Mouse (Mus musculus) forebrain, embryonic 16.5 days (tissue): ENCODE data around the gene Pnmal2. TPM values are rescaled to one million over a fixed set of nuclear protein-coding genes. Genes with fewer than 3 reads are reported as not detected.

Experiments
- ATAC-seq: fragments of 200-750 bp; cut with Nextera tagmentation; 2 replicates; pipeline ENCODE4 v1.8.0; 2017; ENCODE audit warnings: mild to moderate bottlenecking, moderate library complexity
- H3K27ac ChIP-seq: fragments of 300-500 bp; sonication (generic); 2 replicates; pipeline ENCODE4 v1.5.1; 2014; ENCODE audit warnings: low read length, control low read depth
- H3K27me3 ChIP-seq: fragments of 300-500 bp; sonication (generic); replicated peaks from 2 replicates; pipeline ENCODE4 v1.6.1; 2014; ENCODE audit warnings: low read length; ENCODE audit not compliant: control insufficient read depth, insufficient read depth
- H3K36me3 ChIP-seq: fragments of 300-500 bp; sonication (generic); 2 replicates; pipeline ENCODE4 v1.6.1; 2014; ENCODE audit not compliant: control insufficient read depth, insufficient read depth
- H3K4me1 ChIP-seq: fragments of 300-500 bp; sonication (generic); replicated peaks from 2 replicates; pipeline ENCODE4 v1.6.1; 2014; ENCODE audit warnings: low read length; ENCODE audit not compliant: control insufficient read depth, insufficient read depth
- H3K4me2 ChIP-seq: fragments of 300-500 bp; sonication (generic); 2 replicates; pipeline ENCODE4 v1.6.1; 2014; ENCODE audit warnings: mild to moderate bottlenecking, low read length, control low read depth
- H3K4me3 ChIP-seq: fragments of 300-500 bp; sonication (generic); replicated peaks from 2 replicates; pipeline ENCODE4 v1.5.1; 2014; ENCODE audit warnings: mild to moderate bottlenecking, low read length, control low read depth
- H3K9ac ChIP-seq: fragments of 300-500 bp; sonication (generic); replicated peaks from 2 replicates; pipeline ENCODE4 v1.6.1; 2014; ENCODE audit warnings: low read depth, low read length, control low read depth
- H3K9me3 ChIP-seq: fragments of 300-500 bp; sonication (generic); 2 replicates; pipeline ENCODE4 v1.6.1; 2016; ENCODE audit warnings: low read length; ENCODE audit not compliant: control insufficient read depth
- whole genome bisulfite sequencing: fragments of 180-500 bp; shearing (Covaris S2); extraction: QIAGEN DNeasy Blood & Tissue Kit; methylation state at CpG from one replicate; pipeline ENCODE4 v1.1.7; 2014; 5-methylcytosine and 5-hydroxymethylcytosine counted together
- polyA plus RNA-seq: library from polyadenylated mRNA; unstranded; fragments of >200 nt; fragmentation: Nextera tagmentation; extraction: Ambion mirVana; gene quantifications from 2 replicates; pipeline ENCODE4 v1.2.1, GENCODE M21; 2015

Pnmal2 gene
- polyA plus RNA-seq, 1 experiment from 2014 or later = 118 TPM

DNA sequence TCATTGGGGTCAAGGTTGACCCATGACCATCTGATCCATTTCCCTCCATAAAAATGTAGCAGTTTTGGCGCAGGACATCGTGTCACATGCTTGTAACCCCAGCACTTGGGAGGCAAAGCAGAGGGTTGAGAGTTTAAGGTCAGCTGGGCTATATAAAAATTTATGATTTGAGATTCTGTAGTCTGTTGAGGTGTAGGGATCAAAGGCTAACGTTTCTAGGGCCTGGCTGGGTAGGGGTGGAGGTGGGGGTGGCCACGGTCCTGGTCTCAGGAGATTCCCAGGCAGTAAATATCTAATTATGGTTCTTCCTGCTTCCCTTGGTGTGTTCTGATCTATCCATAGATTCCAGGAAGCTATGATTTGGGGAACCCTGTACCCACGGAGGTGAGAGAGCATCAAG is 17.2 kb downstream of the Pnmal2 start:
- no peaks in the 10 kb centered on the region for H3K27me3 ChIP-seq
- H3K4me3 ChIP-seq = no peak overlapping the region
- H3K4me1 ChIP-seq = peaks cover 48% of the 10 kb centered on the region
- no peak overlapping the region for H3K9ac ChIP-seq
- H3K27ac ChIP-seq = no peak overlapping the region
- no peaks in the 10 kb centered on the region for H3K36me3 ChIP-seq
- peak overlapping the region; percentile 1; the same call in 1 of the 2 replicates for H3K4me2 ChIP-seq
- H3K9me3 ChIP-seq = no peaks in the 10 kb centered on the region
- WGBS = 81% methylated on average over 5 of the region's 5 CpGs
- no peak for ATAC-seq

DNA sequence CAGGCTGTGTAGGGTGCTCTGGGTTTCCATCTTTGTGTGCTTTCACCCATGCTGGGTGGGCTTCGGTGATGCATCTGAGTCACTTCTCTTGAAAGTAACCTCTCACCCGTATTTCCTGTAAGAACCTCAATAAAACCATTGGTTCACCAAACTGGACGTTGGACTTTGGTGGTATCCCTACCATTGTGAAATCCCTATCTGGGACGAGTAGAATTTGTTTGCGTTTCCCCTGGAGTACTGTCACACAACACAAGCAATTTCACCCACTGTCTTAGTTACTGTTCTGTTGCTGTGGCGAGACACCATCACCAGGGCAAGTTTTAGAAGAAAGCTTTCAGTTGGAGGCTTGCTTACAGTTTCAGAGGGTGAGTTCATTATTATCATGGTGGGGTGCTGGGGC is 23.9 kb downstream of the Pnmal2 start:
- no peaks in the 10 kb centered on the region for H3K27me3 ChIP-seq
- H3K9ac ChIP-seq = no peak overlapping the region
- H3K4me3 ChIP-seq = no peak overlapping the region
- H3K36me3 ChIP-seq = no peaks in the 10 kb centered on the region
- H3K27ac ChIP-seq = no peak overlapping the region
- H3K4me2 ChIP-seq = no peak overlapping the region
- no peaks in the 10 kb centered on the region for H3K9me3 ChIP-seq
- ATAC-seq = no peak
- 88% methylated on average over 6 of the region's 6 CpGs for WGBS
- no peaks in the 10 kb centered on the region for H3K4me1 ChIP-seq

DNA sequence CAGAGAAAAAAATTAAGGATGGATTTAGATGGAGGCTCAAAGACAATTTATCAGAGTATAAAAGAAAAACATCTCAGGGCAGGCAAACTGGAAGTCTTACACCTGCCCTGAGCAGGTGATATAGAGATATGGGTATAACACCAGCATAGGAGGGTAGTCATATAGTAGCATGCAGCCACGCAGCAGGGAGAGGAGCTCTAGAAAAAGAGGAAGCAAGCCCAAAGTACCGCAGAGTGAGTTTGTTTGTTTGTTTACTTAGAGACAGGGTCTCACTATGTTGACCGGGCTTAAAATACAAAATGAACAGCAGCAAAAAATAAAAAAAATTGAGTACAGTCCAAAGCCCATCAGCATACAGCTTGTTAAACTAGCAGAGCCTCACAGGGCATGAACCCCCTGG is 26.7 kb downstream of the Pnmal2 start:
- no peaks in the 10 kb centered on the region for H3K27me3 ChIP-seq
- ATAC-seq = no peak
- WGBS = 86% methylated on average over 3 of the region's 3 CpGs
- H3K27ac ChIP-seq = no peak overlapping the region
- H3K9me3 ChIP-seq = no peaks in the 10 kb centered on the region
- H3K4me3 ChIP-seq = no peak overlapping the region
- H3K36me3 ChIP-seq = no peaks in the 10 kb centered on the region
- H3K9ac ChIP-seq = no peak overlapping the region
- no peaks in the 10 kb centered on the region for H3K4me1 ChIP-seq
- H3K4me2 ChIP-seq = no peak overlapping the region

DNA sequence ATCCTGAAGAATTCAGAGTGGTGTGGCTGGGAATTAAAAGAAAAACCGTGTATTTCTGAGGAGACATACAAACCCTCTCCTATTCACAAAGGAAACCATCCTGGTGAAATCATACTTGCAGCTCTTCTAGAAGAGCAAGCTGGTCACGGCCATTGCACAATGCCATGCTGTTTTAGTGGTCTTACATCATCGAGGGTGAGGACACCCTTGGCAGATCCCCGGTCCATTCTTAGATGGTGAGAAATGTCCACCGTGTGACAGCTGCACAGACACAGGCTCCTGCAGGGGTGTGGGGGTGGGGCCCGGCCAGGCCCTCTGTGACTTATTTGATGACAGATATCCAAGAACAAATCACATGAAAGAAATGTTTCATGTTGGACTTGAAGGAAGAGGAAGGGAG is 29.5 kb downstream of the Pnmal2 start:
- no peak overlapping the region for H3K4me3 ChIP-seq
- no peak overlapping the region for H3K27ac ChIP-seq
- H3K9me3 ChIP-seq = no peaks in the 10 kb centered on the region
- H3K27me3 ChIP-seq = no peaks in the 10 kb centered on the region
- no peak overlapping the region for H3K4me2 ChIP-seq
- no peaks in the 10 kb centered on the region for H3K36me3 ChIP-seq
- ATAC-seq = no peak
- no peak overlapping the region for H3K9ac ChIP-seq
- H3K4me1 ChIP-seq = no peaks in the 10 kb centered on the region
- 75% methylated on average over 6 of the region's 6 CpGs for WGBS

DNA sequence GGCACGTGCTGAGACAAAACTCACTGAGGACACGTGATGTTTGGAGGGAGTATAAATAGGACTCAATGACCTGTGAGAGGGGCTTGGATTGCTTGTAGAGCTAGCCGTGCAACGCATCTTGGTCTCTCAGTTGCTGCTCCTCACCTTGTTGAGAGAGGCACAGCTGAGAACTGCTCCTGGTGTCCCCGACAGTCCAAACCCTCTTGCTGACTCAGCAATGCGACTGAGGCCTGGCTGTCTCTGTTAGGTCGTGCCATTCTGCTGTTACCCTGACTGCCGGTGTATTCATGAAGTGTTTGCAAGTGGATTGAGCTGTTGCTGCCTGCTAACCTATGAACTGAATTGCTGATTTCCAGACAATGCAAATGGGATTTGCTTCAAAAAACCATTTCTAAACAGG is 31.8 kb downstream of the Pnmal2 start:
- no peak overlapping the region for H3K4me3 ChIP-seq
- H3K36me3 ChIP-seq = no peaks in the 10 kb centered on the region
- H3K9me3 ChIP-seq = no peaks in the 10 kb centered on the region
- 58% methylated on average over 8 of the region's 8 CpGs for WGBS
- no peaks in the 10 kb centered on the region for H3K27me3 ChIP-seq
- H3K27ac ChIP-seq = no peak overlapping the region
- no peak overlapping the region for H3K9ac ChIP-seq
- ATAC-seq = no peak
- no peak overlapping the region for H3K4me2 ChIP-seq
- peaks cover 7% of the 10 kb centered on the region for H3K4me1 ChIP-seq

DNA sequence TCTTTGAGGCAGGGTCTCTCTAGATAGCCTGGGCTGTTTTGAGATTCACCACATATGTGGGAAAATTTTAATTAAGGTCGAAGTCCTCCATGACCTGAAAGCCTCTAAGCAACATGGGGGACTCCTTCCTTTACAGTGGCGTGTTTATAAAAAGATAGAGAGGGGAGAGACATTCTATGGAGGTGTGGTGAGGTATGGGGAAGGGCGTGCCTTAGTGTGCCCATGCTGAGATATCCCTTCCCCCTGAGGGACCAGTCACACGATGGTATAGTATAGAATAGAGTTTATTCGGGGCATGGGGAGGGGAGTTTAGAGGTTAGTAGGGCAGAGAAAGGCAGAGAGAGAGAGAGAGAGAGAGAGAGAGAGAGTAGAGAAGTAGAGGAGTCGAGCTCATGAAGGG is 33.7 kb downstream of the Pnmal2 start:
- Histone ChIP-seq H3K9me3 (no peaks in the 10 kb centered on the region), H3K4me3 (no peak overlapping the region), H3K4me1 (peaks cover 15% of the 10 kb centered on the region), H3K36me3 (no peaks in the 10 kb centered on the region), H3K4me2 (no peak overlapping the region), H3K9ac (no peak overlapping the region), H3K27ac (no peak overlapping the region), H3K27me3 (no peaks in the 10 kb centered on the region)
- WGBS = 73% methylated on average over 6 of the region's 6 CpGs
- ATAC-seq = no peak

DNA sequence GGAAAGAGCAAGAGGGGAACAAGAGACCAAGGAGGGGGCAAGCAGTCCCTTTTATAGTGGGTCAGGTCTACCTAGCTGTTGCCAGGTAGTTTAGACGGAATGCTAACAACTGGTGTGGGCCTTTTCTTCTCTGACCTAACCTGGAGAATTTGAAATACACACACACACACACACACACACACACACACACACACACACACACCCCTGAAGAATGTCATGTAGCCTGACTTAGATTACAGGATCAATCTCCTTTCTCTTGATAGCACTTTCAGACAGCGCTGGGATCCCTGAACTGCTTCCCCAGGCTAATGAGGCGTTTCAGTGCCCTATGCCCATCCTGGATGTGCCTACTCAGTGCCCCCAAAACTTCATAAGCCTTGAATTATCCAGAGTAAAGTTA is 34.1 kb downstream of the Pnmal2 start:
- no peaks in the 10 kb centered on the region for H3K9me3 ChIP-seq
- H3K4me3 ChIP-seq = no peak overlapping the region
- no peaks in the 10 kb centered on the region for H3K27me3 ChIP-seq
- ATAC-seq = no peak
- H3K36me3 ChIP-seq = no peaks in the 10 kb centered on the region
- 88% methylated on average over 3 of the region's 3 CpGs for WGBS
- no peak overlapping the region for H3K9ac ChIP-seq
- H3K4me1 ChIP-seq = peaks cover 19% of the 10 kb centered on the region
- H3K27ac ChIP-seq = no peak overlapping the region
- H3K4me2 ChIP-seq = no peak overlapping the region

DNA sequence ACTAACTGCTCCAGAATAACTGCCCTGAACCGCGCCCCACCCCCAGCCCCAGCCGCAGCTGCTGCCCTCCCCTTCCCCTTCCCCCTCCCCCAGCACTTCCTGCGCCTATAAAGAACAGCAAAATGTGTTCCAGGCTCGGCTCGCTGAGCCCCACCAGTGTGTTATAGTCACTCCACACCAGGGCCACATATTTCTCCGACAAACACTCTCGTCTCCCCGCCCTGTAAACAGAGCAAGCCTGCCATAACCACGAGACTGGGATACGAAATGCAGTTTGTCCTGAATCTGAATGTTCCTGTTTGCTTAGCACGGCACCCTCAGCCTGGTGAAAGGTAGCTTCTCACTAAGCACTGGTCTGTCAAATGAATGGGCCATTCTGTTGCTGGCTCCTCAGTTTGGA is 35.9 kb downstream of the Pnmal2 start:
- peak overlapping the region; percentile 20 for H3K4me3 ChIP-seq

DNA sequence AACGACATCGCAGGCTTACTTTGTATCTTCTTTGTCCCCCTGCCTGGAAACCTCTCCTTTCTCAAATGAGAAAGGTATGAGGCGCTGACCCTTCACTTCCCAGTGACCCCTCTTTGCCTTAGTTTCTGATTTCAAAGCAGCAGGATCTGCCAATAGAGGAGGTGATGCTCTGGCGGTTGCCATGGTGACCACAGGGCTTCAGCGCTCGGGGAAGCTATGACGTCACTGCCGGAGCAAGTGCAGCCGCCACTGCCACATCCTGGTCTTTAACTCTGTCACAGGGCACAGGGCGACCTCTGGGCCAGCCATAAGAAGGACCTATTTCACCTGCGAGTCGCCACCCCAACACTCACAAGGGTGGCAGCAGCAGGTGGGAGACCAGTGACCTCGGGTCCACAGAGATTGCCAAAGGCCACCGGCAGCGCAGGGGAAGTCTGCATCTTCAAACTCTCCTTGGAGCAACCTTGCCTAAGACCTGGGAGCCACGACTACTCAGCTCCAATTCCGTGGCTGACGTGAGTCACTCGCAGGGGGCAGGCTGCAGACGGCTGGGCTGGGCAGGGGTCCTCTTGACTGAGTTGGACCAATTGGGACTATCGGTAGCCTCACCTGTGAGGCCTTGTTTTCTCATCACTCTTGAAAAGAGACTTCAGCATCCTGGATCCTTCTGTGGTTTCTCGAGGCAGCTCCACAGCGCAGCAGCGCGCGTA is 38.5 kb downstream of the Pnmal2 start, which contains the start of gene Gm42372:
Gm42372 (plus strand) TSS at position 228 of the 710 bp plus-strand sequence.
- peak; percentile 72 for ATAC-seq
- no peaks in the 10 kb centered on the region for H3K27me3 ChIP-seq
- no peaks in the 10 kb centered on the region for H3K9me3 ChIP-seq
- H3K36me3 ChIP-seq = no peaks in the 10 kb centered on the region
- WGBS = 19% methylated on average over 26 of the region's 26 CpGs
- peak within 1 kb of the TSS; percentile 68 for H3K9ac ChIP-seq
- peaks cover 37% of the 10 kb centered on the region for H3K4me1 ChIP-seq
- H3K27ac ChIP-seq = peak within 1 kb of the TSS; percentile 49
- H3K4me3 ChIP-seq = peak within 1 kb of the TSS; percentile 52
- H3K4me2 ChIP-seq = peak within 1 kb of the TSS; percentile 69

More for the DNA sequence above, 35.9 kb downstream of the Pnmal2 start:
- no peaks in the 10 kb centered on the region for H3K36me3 ChIP-seq
- ATAC-seq = peak; percentile 22; the same call in 1 of the 2 replicates
- no peaks in the 10 kb centered on the region for H3K9me3 ChIP-seq
- H3K27ac ChIP-seq = peak overlapping the region; percentile 72
- peaks cover 27% of the 10 kb centered on the region for H3K4me1 ChIP-seq
- peak overlapping the region; percentile 45; the same call in 1 of the 2 replicates for H3K9ac ChIP-seq
- H3K4me2 ChIP-seq = peak overlapping the region; percentile 47
- H3K27me3 ChIP-seq = no peaks in the 10 kb centered on the region
- 4% methylated on average over 11 of the region's 12 CpGs for WGBS
